Mouse (Mus musculus) ES-E14 (cell line): ENCODE data around the gene Rnaset2a. TPM values are rescaled to one million over a fixed set of nuclear protein-coding genes. Genes with fewer than 3 reads are reported as not detected.
"Not testable (repeated sequence)": the region's sequence is repeated elsewhere in the genome, so short reads cannot be mapped to it uniquely, and the experiment has no call there.

Experiments used
- DNase-seq: peaks from one replicate; pipeline ENCODE4 v3.0.0-alpha.2; 2013; ENCODE audit warnings: low read depth, low spot score
- H3K27ac ChIP-seq: 2 replicates; pipeline ENCODE4 v1.5.1; 2012; ENCODE audit warnings: low read depth, mild to moderate bottlenecking, low read length, moderate library complexity, mixed read lengths; ENCODE audit not compliant: poor library complexity, insufficient read depth, severe bottlenecking
- H3K36me3 ChIP-seq: 2 replicates; pipeline ENCODE4 v1.6.1; 2012; ENCODE audit warnings: mild to moderate bottlenecking, low read length, moderate library complexity, mixed read lengths; ENCODE audit not compliant: control insufficient read depth, poor library complexity, insufficient read depth, severe bottlenecking
- H3K4me1 ChIP-seq, 2 experiments: fragments of 150-350 bp in 1 of 2; sonication (generic) in 1 of 2; 2 replicates each; pipeline ENCODE4 v1.6.1; 2012; ENCODE audit warnings: low read length in 2 of 2, mild to moderate bottlenecking in 1 of 2, mixed read lengths in 1 of 2; ENCODE audit not compliant: control insufficient read depth in 2 of 2, insufficient read depth in 2 of 2, poor library complexity in 1 of 2
- H3K4me3 ChIP-seq, 2 experiments: fragments of 150-350 bp in 1 of 2; sonication (generic) in 1 of 2; 2 replicates each; pipeline ENCODE4 v1.5.1; 2012; ENCODE audit warnings: low read length in 2 of 2, low read depth in 1 of 2, mild to moderate bottlenecking in 1 of 2, mixed read lengths in 1 of 2; ENCODE audit not compliant: insufficient read depth in 1 of 2, poor library complexity in 1 of 2, severe bottlenecking in 1 of 2
- H3K9ac ChIP-seq: 2 replicates; pipeline ENCODE4 v1.6.1; 2012; ENCODE audit warnings: low read depth, mild to moderate bottlenecking, low read length, mixed read lengths; ENCODE audit not compliant: poor library complexity, insufficient read depth, severe bottlenecking
- H3K9me3 ChIP-seq: fragments of 150-350 bp; sonication (generic); 2 replicates; pipeline ENCODE4 v1.6.1; 2012; ENCODE audit warnings: low read depth, mild to moderate bottlenecking, low read length; ENCODE audit not compliant: control insufficient read depth, insufficient read depth
- in situ Hi-C, 2 experiments: fragments of 600-800 bp; cut with MboI; formaldehyde crosslinking; loops; one replicate each; pipeline ENCODE4 v1.15.1; 2025; ENCODE audit warnings: low sequenced_read_pairs in 2 of 2, inconsistent platforms in 1 of 2; ENCODE audit not compliant: unreplicated experiment in 2 of 2
- total RNA-seq: library from RNA; depleted of rRNA; stranded (reverse); fragments of 300-350 nt; gene quantifications from 2 replicates; pipeline ENCODE4 v1.2.3, GENCODE M21; 2012; rRNA removed

Gene Rnaset2a
- total RNA-seq, 1 experiment: 24.5 TPM

- H3K4me1 ChIP-seq, H3K9ac ChIP-seq, H3K27ac ChIP-seq, H3K4me3 ChIP-seq, H3K9me3 ChIP-seq, H3K36me3 ChIP-seq, DNase-seq, in situ Hi-C loops: not testable (repeated sequence)
These were observed 56.6 kb downstream of the Rnaset2a start for GRCm38 (mm10) chr17:8091320-8091719.

GRCm38 (mm10) chr17:8069847-8070246 lies 78.0 kb downstream of the Rnaset2a start:
- in situ Hi-C loops: loop anchor here in 1 of 2 experiments (25.0 kb wide), 1 partner anchor 1008 kb away; no protein-coding TSS in a partner anchor
- not testable (repeated sequence) for DNase-seq, H3K4me3 ChIP-seq, H3K36me3 ChIP-seq, H3K9ac ChIP-seq, H3K9me3 ChIP-seq, H3K4me1 ChIP-seq, H3K27ac ChIP-seq

Other genes starting within 250 kb of the Rnaset2a start
- gene Tagap, start 222.1 kb downstream of the Rnaset2a start, total RNA-seq: 2.7 and 3.2 TPM in 2 replicates
- 3.6 and 4.8 TPM in 2 replicates for gene Rsph3a, start 202.5 kb downstream of the Rnaset2a start, total RNA-seq
- gene Gm49673, start 309 bp downstream of the Rnaset2a start, total RNA-seq: 0.27 TPM in 1 of 2 replicates, not detected in the other
- gene Fgfr1op, start 17.4 kb upstream of the Rnaset2a start, total RNA-seq: 32.8 and 35.0 TPM in 2 replicates
- gene Ccr6, start 87.9 kb upstream of the Rnaset2a start, total RNA-seq: 0.18 TPM in 1 of 2 replicates, not detected in the other
- gene Mpc1, start 134.8 kb upstream of the Rnaset2a start, total RNA-seq: 23.0 and 35.7 TPM in 2 replicates
- 89.8 and 102 TPM in 2 replicates for gene Sft2d1, start 163.0 kb upstream of the Rnaset2a start, total RNA-seq
- gene Prr18, start 189.4 kb upstream of the Rnaset2a start, total RNA-seq: 0.37 and 0.45 TPM in 2 replicates
- 0.18 TPM in 1 of 2 replicates, not detected in the other for gene T2, start 207.9 kb upstream of the Rnaset2a start, total RNA-seq